Mouse (Mus musculus) common myeloid progenitor, adult 5-6 weeks (primary cell): Measurements from ENCODE around the gene Tsfm. TPM values are rescaled to one million over a fixed set of nuclear protein-coding genes. Genes with fewer than 3 reads are reported as not detected.

ENCODE experiments used
- ATAC-seq: replicated peaks from 2 replicates; pipeline ENCODE4 v1.8.0; 2016; ENCODE audit warnings: low read depth, mild to moderate bottlenecking, moderate TSS enrichment, inconsistent platforms; ENCODE audit not compliant: poor library complexity, severe bottlenecking
- total RNA-seq: library from RNA; stranded (forward); fragments of 200-1000, 187-1606 nt; gene quantifications from 2 replicates; pipeline ENCODE4 v1.2.3, GENCODE M21; 2017

Gene Tsfm
- total RNA-seq, 1 experiment from 2014 or later, result 42.3 TPM

GRCm38 (mm10) chr10:126971363-126972050 is 59.1 kb downstream of the Tsfm start:
- ATAC-seq, result no peak

GRCm38 (mm10) chr10:126963821-126964220 is 66.8 kb downstream of the Tsfm start:
- ATAC-seq, result no peak

- no peak for ATAC-seq
Measured at GRCm38 (mm10) chr10:126962966-126963330, 67.7 kb downstream of the Tsfm start.

DNA sequence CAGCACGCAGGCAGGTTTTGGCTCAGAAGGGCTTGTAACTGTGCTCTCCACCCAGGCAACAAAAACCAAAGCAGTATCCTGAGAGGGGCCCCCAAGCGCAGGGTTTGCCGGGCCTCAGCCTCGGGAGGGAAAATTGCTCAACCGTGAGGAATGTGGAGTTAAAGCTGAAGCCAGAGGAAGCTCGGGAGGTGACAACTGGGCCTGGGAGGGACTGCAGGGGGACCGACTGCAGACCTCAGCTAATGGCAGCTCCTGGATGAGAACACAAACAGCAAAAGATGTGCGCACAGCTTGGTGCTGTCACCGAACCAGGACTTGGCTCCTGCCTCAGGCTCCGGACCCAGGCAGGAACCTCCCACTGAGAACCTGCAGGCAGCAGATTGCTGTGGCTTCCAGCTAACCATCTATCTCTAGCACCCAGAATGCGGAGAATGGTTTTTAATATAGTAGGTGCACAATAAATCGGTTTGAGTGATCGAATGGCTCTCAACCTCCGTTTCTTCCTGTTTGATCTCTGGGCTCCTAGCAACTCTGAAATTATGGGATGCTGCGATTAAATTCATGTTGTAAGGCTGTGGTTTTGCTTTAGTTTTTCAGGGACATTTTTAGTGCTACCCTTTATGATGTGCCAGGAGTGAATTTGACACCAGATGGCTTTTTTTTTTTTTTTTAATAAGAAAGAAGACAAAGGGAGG is 68.2 kb downstream of the Tsfm start:
- ATAC-seq, result peak; percentile 22; the same call in 1 of the 2 replicates

- ATAC-seq, result no peak
Measured at GRCm38 (mm10) chr10:126961757-126962156, 68.9 kb downstream of the Tsfm start.

Other genes starting within 250 kb of the Tsfm start
- gene Atp23, start 129.5 kb downstream of the Tsfm start, total RNA-seq, result 8.4 and 11.3 TPM in 2 replicates
- gene Ctdsp2, start 52.1 kb downstream of the Tsfm start, total RNA-seq, result 33.9 and 42.8 TPM in 2 replicates
- not detected in 2 replicates for gene Avil, start 30.1 kb downstream of the Tsfm start, total RNA-seq
- 27.4 and 28.0 TPM in 2 replicates for gene Mettl1, start 10.6 kb upstream of the Tsfm start, total RNA-seq
- not detected in 2 replicates for gene Eef1akmt3, start 10.7 kb upstream of the Tsfm start, total RNA-seq
- 0.14 TPM in 1 of 2 replicates, not detected in the other for gene Cyp27b1, start 17.4 kb upstream of the Tsfm start, total RNA-seq
- 0.23 TPM in 1 of 2 replicates, not detected in the other for gene March9, start 29.3 kb upstream of the Tsfm start, total RNA-seq
- 723 and 923 TPM in 2 replicates for gene Cdk4, start 32.7 kb upstream of the Tsfm start, total RNA-seq
- 49.9 and 62.2 TPM in 2 replicates for gene Tspan31, start 39.4 kb upstream of the Tsfm start, total RNA-seq
- gene Agap2, start 44.4 kb upstream of the Tsfm start, total RNA-seq, result 40.8 and 56.1 TPM in 2 replicates
- gene Os9, start 90.3 kb upstream of the Tsfm start, total RNA-seq, result 159 TPM in 2 replicates
- 56.5 TPM in 2 replicates for gene B4galnt1, start 134.4 kb upstream of the Tsfm start, total RNA-seq
- gene Slc26a10, start 149.8 kb upstream of the Tsfm start, total RNA-seq, result 0.78 and 1.0 TPM in 2 replicates
- 9.7 and 16.4 TPM in 2 replicates for gene Arhgef25, start 159.2 kb upstream of the Tsfm start, total RNA-seq
- gene Dtx3, start 164.9 kb upstream of the Tsfm start, total RNA-seq, result 29.7 and 36.7 TPM in 2 replicates
- gene Pip4k2c, start 180.7 kb upstream of the Tsfm start, total RNA-seq, result 15.7 and 18.7 TPM in 2 replicates
- gene Kif5a, start 232.5 kb upstream of the Tsfm start, total RNA-seq, result 0.23 and 0.34 TPM in 2 replicates
- gene Dctn2, start 235.5 kb upstream of the Tsfm start, total RNA-seq, result 88.5 and 108 TPM in 2 replicates